Mouse (Mus musculus): Measurements from ENCODE around the gene Etnk1.
A peak's percentile ranks its signal among the peaks of the same experiment; 100 is the strongest.
"Not testable (repeated sequence)": the region's sequence is repeated elsewhere in the genome, so short reads cannot be mapped to it uniquely, and the experiment has no call there.

The Etnk1 gene

GRCm38 (mm10) chr6:143166452-143167357 is at the start of gene Etnk1:
Gene Etnk1, plus strand, starts transcription at chr6:143167221.
- DNase-seq (ENCODE audit: low spot score in 2 of 2), result peak; percentile 94 to 95

GRCm38 (mm10) chr6:143119325-143119724 is 47.7 kb upstream of the Etnk1 start:
- DNase-seq (ENCODE audit: low spot score in 2 of 2), result no peak

GRCm38 (mm10) chr6:143125721-143126120 is 41.3 kb upstream of the Etnk1 start:
- DNase-seq (ENCODE audit: low spot score in 2 of 2), result no peak

- DNase-seq (ENCODE audit: low spot score in 2 of 2), result no peak
These were observed 37.6 kb upstream of the Etnk1 start for GRCm38 (mm10) chr6:143129466-143129865.

- DNase-seq (ENCODE audit: low spot score in 2 of 2), result no peak
These were observed 37.1 kb upstream of the Etnk1 start for GRCm38 (mm10) chr6:143129952-143130351.

DNA sequence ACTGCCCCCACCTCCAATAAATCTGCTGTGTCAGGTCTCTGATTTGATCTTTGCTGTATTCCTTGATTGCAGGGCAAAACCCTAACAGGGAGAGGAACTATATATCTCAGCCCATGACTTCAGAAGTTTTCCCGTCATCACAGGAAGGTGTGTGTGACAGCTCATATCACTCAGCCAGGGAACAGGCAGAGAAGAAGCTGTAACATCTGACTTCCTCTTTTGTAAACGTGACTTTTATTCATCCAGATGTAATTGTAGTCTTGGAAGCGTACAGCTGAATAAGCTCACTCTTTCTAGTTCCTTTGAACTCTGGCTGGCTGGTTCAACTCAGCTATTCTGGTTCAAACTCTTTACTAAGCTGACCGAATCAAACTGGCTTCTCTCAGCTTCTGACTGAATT is 36.6 kb upstream of the Etnk1 start:
- DNase-seq (ENCODE audit: low spot score in 2 of 2), result no peak

DNA sequence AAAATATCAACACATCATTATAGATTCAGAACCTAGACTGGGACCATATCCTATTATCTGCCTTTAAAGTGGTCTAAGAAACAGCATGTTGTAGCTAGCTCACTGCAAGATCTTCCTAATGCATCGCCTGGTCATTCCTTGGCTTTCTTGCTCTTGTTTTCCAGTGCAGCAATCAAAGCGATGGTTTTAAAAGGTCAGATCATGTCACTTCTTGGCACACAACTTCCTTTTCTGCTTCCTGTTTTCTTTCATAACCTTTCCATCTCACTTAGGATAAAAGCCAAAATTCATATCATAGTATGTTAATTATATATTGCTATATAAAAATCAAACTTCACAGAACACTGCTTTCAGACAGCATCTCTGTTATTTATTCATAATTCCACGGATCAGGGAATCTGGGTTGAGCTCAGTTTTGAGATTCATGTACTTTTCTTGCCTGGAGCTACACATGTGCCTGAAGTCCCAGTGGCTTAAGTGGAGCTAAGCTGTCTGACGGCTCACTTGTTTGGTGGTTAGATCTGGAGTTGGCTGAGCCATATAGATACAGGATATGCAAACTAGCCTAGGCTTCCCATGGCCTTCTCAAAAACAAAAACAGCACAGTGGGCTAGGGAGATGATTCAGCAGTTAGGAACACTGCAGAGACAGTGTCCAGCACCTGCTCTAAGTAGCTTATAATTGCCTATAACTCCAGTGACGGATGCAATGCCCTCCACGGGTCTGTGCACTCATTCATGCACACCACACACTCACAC is 34.9 kb upstream of the Etnk1 start:
- DNase-seq (ENCODE audit: low spot score in 2 of 2), result no peak

DNA sequence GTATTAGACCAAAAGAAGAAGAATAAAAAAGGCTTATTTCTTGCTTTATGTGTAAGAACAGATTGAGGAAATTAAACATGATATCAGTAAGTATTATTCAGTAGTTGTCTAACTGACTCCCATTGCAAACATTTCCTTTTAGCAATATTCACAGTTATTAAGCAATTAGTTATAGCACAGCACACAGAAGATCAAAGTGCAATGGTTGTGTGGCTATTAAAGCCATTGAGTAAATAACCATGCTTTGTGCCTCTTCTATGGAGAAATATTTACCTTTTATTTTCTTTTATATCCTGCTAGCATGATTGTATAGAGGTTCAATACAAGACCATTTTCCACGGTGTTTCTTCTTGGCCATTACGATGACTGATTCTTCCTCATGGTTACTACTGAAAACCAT is 33.9 kb upstream of the Etnk1 start:
- no peak for DNase-seq (ENCODE audit: low spot score in 2 of 2)

DNA sequence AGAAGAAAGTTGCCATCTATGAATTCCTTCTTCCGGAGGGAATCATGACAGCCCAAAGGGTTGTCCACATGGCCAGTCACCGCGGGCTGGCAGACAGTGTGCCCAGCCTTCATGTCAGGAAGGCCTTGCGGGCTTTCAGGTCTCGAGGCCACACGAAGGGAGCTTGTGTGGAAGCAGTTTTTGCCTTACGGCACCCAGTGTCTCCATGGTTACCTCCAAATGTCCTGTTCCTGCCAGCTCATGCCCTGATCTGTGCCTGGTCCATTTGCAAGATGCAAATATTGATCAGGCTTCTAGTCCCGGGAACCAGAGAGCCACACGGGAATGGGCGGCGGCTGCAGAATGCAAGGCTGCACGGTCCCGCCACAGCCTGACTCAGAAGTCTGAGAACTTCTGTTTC is 31.9 kb upstream of the Etnk1 start:
- DNase-seq (ENCODE audit: low spot score in 2 of 2), result no peak

- no peak for DNase-seq (ENCODE audit: low spot score in 2 of 2)
These were observed 30.3 kb upstream of the Etnk1 start for GRCm38 (mm10) chr6:143136688-143137087.

- peak in 1 of 2 experiments; percentile 35 for DNase-seq (ENCODE audit: low spot score in 2 of 2)
These were observed 29.7 kb upstream of the Etnk1 start for GRCm38 (mm10) chr6:143137341-143137740.

- DNase-seq (ENCODE audit: low spot score in 2 of 2), result no peak
These were observed 27.6 kb upstream of the Etnk1 start for GRCm38 (mm10) chr6:143139417-143139816.

GRCm38 (mm10) chr6:143140884-143141283 is 26.1 kb upstream of the Etnk1 start:
- DNase-seq (ENCODE audit: low spot score in 2 of 2), result no peak

- DNase-seq (ENCODE audit: low spot score in 2 of 2), result not testable (repeated sequence)
These were observed 25.1 kb upstream of the Etnk1 start for GRCm38 (mm10) chr6:143141624-143142592.

DNA sequence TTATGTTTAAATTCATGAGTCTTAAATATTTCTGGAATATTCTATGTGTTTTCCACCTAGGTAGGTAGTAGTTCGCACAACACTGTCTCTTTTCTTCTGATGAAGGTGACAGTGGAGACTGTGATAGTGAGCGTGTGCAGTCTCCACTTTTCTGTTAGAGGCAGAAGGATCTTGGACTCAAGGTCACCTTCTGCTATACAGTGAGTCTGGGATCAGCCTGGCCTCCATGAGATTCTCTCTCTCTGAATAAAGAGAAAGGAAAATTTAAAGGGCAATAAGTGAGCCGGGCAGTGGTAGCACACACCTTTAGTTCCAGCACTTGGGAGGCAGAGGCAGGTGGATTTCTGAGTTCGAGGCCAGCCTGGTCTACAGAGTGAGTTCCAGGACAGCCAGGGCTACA is 24.2 kb upstream of the Etnk1 start:
- DNase-seq (ENCODE audit: low spot score in 2 of 2), result no peak

DNA sequence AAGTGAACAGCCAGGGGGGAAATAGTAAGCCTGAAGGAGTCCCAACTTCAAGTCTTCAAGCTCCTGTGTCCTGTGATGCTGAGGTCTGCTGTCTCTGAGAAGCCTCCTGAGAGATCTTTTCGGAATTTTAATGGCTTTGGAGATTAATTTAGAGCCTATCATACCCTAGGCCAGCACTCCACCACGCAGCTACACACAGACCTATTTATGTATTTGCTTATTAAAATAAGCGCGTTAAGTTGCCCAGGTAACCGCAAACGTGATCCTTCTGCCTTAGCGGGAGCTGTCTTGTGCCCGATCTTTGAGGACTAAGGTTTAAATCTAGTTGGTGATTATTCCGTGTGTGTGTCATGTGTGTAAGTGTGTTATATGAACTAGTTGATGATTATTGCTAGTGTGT is 23.7 kb upstream of the Etnk1 start:
- no peak for DNase-seq (ENCODE audit: low spot score in 2 of 2)

DNA sequence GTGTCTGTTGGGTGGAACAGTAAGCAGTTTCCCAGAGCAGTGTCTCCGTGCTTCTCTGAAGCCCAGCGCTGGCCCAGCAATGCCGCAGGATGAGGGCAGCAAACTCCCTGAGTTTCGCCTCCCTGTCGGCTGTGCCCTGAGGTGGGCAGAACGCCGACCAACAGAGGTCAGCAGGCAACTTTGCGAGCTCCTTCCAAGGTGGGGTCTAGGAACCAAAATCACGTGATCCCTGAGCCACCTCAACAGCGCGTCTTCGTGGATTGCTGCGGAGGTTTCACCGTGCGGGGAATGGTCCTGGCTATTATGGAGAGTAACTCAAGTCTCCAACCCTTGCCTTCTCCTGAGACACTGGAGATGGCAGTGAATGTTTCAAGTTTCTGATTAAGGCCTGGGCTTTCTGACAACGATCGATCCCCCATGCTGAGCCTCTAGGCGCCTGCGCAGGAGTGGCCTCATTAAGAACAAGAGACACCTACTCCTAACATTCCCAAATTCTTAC is 23.2 kb upstream of the Etnk1 start:
- DNase-seq (ENCODE audit: low spot score in 2 of 2), result no peak

DNA sequence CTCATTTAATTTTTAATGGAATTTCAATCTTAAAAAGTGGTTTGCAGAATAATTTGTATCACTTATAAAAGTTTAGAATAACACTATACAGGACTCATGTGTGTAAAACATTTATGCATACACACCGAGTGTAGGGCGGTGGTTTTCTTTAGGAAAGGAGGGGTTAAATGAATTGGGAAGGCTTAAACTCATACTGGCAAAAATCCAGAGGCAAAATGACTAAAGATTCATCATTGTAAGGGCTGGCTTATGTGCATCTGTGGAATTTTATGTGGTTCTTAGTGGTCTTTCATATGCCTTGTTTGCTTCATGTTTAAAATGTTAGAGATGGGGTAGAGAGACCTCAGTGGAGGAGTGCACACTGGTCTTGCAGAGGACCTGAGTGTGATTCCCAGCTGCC is 22.5 kb upstream of the Etnk1 start:
- no peak for DNase-seq (ENCODE audit: low spot score in 2 of 2)

DNA sequence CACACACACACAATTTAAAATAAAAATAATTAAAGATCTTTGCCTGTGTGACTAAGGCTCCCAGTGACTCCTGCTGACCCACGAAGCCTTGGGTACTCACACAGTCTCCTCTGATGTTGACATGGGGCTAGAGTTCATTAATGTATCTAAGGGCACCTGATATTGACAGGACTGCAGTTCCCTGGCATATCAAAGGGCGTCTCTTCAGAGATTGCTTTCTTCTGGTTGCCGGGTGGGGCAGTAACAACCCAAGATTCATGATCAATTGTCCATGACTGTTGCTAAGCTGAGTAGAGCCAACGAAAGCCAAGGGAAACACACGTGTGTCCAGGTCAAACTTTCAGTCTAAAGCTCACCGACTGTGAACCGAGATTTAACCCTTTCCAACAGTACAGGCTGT is 22.0 kb upstream of the Etnk1 start:
- DNase-seq (ENCODE audit: low spot score in 2 of 2), result no peak

DNA sequence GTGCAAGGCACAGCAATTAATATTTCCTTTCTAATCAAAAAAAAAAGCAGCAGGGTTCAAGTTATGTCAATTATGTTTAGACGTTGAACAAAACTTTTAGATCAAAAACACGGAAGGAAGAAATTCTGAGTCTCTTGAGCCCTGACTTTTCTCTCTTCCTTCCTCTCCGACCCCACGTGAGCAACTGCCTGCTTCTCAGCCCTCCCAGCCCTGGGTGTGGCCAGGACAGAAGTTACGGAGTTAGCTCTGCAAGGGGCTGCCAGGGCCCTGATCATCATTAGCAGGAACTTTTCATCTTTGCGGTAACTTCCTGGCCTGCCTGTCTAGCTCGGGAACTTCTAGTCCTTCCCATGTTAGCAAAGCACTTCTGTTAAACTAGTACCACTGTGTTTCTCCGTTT is 20.3 kb upstream of the Etnk1 start:
- DNase-seq (ENCODE audit: low spot score in 2 of 2), result no peak

DNA sequence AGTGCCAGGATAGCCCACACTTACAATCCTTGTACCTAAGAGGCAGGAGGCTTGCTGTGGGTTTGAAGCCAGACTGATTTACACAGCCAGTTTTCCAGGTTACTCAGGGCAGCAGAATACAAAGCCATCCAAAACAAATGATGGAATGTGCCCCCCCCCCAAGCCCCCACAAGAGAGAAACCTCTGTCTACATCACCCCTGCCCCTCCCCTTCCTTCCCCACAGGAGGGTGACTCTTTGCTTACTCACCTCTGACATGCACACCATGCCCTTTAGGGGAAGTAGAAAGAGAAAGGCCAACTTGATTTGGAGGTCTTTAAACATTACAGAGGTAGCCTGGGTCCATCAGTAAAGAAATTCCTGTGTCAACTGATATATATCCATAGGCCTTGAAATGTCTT is 18.2 kb upstream of the Etnk1 start:
- no peak for DNase-seq (ENCODE audit: low spot score in 2 of 2)

Data from urinary bladder, postnatal 4 days (tissue).